Mouse (Mus musculus) midbrain, embryonic 10.5 days (tissue): ENCODE results near the gene Cog1. TPM values are rescaled to one million over a fixed set of nuclear protein-coding genes. Genes with fewer than 3 reads are reported as not detected.
A peak's percentile ranks its signal among the peaks of the same experiment; 100 is the strongest.

Source experiments
- DNase-seq: peaks from one replicate; pipeline ENCODE4 v3.0.0-alpha.2; 2017; ENCODE audit warnings: low spot score
- H3K27ac ChIP-seq: fragments of 300-500 bp; sonication (generic); replicated peaks from 2 replicates; pipeline ENCODE4 v1.5.1; 2016; ENCODE audit warnings: mild to moderate bottlenecking
- H3K27me3 ChIP-seq: fragments of 300-500 bp; sonication (generic); 2 replicates; pipeline ENCODE4 v1.6.1; 2016; ENCODE audit warnings: low read depth, mild to moderate bottlenecking; ENCODE audit not compliant: poor library complexity, severe bottlenecking
- H3K36me3 ChIP-seq: fragments of 300-500 bp; sonication (generic); 2 replicates; pipeline ENCODE4 v1.6.1; 2016; ENCODE audit warnings: mild to moderate bottlenecking, moderate library complexity
- H3K4me1 ChIP-seq: fragments of 300-500 bp; sonication (generic); 2 replicates; pipeline ENCODE4 v1.6.1; 2016
- H3K4me3 ChIP-seq: fragments of 300-500 bp; sonication (generic); 2 replicates; pipeline ENCODE4 v1.5.1; 2016; ENCODE audit warnings: mild to moderate bottlenecking, moderate library complexity
- H3K9me3 ChIP-seq: fragments of 300-500 bp; sonication (generic); replicated peaks from 2 replicates; pipeline ENCODE4 v1.6.1; 2016; ENCODE audit warnings: mild to moderate bottlenecking
- WGBS: fragments of 180-500 bp; shearing (Covaris S2); methylation state at CpG from one replicate; pipeline ENCODE4 v1.1.7; 2016; 5-methylcytosine and 5-hydroxymethylcytosine counted together
- polyA plus RNA-seq: library from polyadenylated mRNA; unstranded; fragments of >200 nt; fragmentation: Nextera tagmentation; extraction: Ambion mirVana; gene quantifications from 2 replicates; pipeline ENCODE4 v1.2.1, GENCODE M21; 2016

The Cog1 gene
- polyA plus RNA-seq, 1 experiment from 2014 or later = 23.1 TPM

DNA sequence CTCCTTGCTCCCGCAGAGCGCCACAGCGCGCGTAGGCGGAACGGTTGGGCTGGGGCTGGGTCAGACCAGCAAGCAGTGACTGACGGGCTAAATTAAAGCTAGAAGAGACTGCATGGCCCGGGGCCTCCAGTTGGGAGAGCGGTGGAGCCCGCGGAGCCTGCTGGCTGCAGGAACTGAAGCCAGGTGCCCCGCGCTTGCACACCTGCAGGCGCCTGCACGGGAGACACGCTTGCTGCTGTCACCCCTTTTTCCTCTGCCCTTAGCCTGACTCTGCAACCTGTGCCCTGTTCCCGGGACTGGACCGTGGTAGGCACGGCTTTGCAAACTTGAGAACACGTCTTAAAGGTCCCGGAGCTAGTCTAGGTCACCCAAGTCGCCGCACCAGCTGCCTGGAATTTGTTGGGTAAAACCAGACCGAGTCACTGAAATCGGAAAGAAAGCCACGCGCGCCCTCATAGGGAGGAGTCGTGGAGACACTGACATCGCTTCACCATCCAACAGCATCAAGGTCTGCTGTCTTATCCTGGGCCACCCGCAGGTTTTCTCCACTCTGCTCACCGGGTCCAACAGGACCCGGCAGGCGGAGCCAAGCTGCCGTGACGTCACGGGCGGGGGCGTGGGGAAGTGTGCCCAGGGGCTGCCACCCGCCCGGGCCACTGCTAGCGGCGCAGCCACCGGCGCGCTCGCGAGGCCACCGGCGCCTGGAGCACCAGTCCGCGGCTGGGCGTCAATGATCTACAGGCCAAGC lies 30.1 kb upstream of the Cog1 start, which contains the start of gene Sstr2:
Sstr2 (plus strand) TSS at position 671 of the 748 bp plus-strand sequence.
- H3K27me3 ChIP-seq = peaks cover 78% of the 10 kb centered on the region
- peaks cover 50% of the 10 kb centered on the region for H3K4me1 ChIP-seq
- peak within 1 kb of the TSS; percentile 63 for H3K4me3 ChIP-seq
- peak within 1 kb of the TSS; percentile 55 for H3K27ac ChIP-seq
- H3K9me3 ChIP-seq = no peaks in the 10 kb centered on the region
- DNase-seq = peak; percentile 73
- H3K36me3 ChIP-seq = no peaks in the 10 kb centered on the region
- WGBS = under 1% methylated on average over 54 of the region's 54 CpGs

DNA sequence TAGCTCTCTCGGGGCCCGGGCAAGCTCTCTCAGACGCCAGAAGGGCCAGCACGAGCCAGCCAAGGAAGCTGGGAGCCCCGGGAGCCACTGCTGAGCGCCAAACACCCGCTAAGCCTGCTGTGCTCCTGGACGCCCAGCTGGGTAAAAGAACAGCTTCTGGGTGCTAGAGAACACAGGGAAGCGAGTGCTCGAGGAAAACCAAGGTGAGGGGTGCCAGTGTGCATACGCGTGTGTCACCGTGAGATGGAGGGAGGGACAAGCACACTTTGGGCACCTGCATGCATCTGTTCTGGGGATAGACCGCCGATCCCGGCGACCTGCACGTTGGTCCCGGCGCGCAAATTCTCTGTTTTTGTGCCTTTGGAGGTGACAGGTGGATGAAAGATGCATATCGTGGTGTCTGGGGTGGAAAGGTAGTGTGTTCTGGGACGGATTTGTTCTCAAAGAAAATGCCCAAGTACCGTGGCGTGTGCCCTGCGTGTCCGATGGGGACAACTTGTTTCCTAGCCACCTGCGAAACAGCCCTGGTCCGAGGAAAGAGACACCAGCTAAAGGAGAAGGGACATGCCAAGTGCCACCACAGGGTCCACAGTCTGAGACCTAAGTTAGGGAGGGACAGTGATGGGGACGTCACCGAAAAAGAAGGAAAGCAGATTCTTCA lies 29.4 kb upstream of the Cog1 start:
- H3K27me3 ChIP-seq = peaks cover 73% of the 10 kb centered on the region
- H3K4me3 ChIP-seq = peak overlapping the region; percentile 63
- peak; percentile 21 for DNase-seq
- H3K27ac ChIP-seq = peak overlapping the region; percentile 55
- no peaks in the 10 kb centered on the region; the same call in 1 of the 2 replicates for H3K9me3 ChIP-seq
- H3K4me1 ChIP-seq = peaks cover 49% of the 10 kb centered on the region
- H3K36me3 ChIP-seq = peaks cover 5% of the 10 kb centered on the region; the same call in 1 of the 2 replicates
- under 1% methylated on average over 31 of the region's 31 CpGs for WGBS

GRCm38 (mm10) chr11:113621001-113621400 lies 28.0 kb upstream of the Cog1 start:
- H3K4me1 ChIP-seq = peaks cover 49% of the 10 kb centered on the region
- DNase-seq = no peak
- peaks cover 12% of the 10 kb centered on the region; the same call in 1 of the 2 replicates for H3K36me3 ChIP-seq
- H3K27me3 ChIP-seq = peaks cover 61% of the 10 kb centered on the region
- H3K27ac ChIP-seq = no peak overlapping the region
- peak overlapping the region; percentile 63; the same call in 1 of the 2 replicates for H3K4me3 ChIP-seq
- H3K9me3 ChIP-seq = no peaks in the 10 kb centered on the region; the same call in 1 of the 2 replicates
- WGBS = 71% methylated on average over 2 of the region's 2 CpGs

- Histone ChIP-seq H3K27ac (no peak overlapping the region), H3K9me3 (no peaks in the 10 kb centered on the region; the same call in 1 of the 2 replicates), H3K36me3 (peaks cover 12% of the 10 kb centered on the region; the same call in 1 of the 2 replicates), H3K27me3 (peaks cover 51% of the 10 kb centered on the region), H3K4me1 (peaks cover 47% of the 10 kb centered on the region), H3K4me3 (no peak overlapping the region)
- DNase-seq = no peak
- 83% methylated on average over 4 of the region's 4 CpGs for WGBS
Observed at GRCm38 (mm10) chr11:113622028-113622427, 26.9 kb upstream of the Cog1 start.

- Histone ChIP-seq H3K9me3 (no peaks in the 10 kb centered on the region; the same call in 1 of the 2 replicates), H3K4me3 (no peak overlapping the region), H3K36me3 (peaks cover 12% of the 10 kb centered on the region; the same call in 1 of the 2 replicates), H3K4me1 (peaks cover 13% of the 10 kb centered on the region), H3K27ac (no peak overlapping the region), H3K27me3 (peaks cover 17% of the 10 kb centered on the region)
- no peak for DNase-seq
- WGBS = 95% methylated on average over 18 of the region's 18 CpGs
Observed at GRCm38 (mm10) chr11:113625437-113625836, 23.5 kb upstream of the Cog1 start.

GRCm38 (mm10) chr11:113627785-113628184 lies 21.2 kb upstream of the Cog1 start:
- no peak for DNase-seq
- Histone ChIP-seq H3K9me3 (no peaks in the 10 kb centered on the region; the same call in 1 of the 2 replicates), H3K4me1 (peaks cover 3% of the 10 kb centered on the region; the same call in 1 of the 2 replicates), H3K36me3 (peaks cover 12% of the 10 kb centered on the region; the same call in 1 of the 2 replicates), H3K4me3 (no peak overlapping the region), H3K27ac (no peak overlapping the region), H3K27me3 (no peaks in the 10 kb centered on the region; the same call in 1 of the 2 replicates)
- 55% methylated on average over 4 of the region's 4 CpGs for WGBS

GRCm38 (mm10) chr11:113630642-113631041 lies 18.3 kb upstream of the Cog1 start:
- Histone ChIP-seq H3K36me3 (no peaks in the 10 kb centered on the region), H3K27me3 (no peaks in the 10 kb centered on the region; the same call in 1 of the 2 replicates), H3K4me1 (no peaks in the 10 kb centered on the region), H3K9me3 (no peaks in the 10 kb centered on the region), H3K4me3 (no peak overlapping the region), H3K27ac (no peak overlapping the region)
- WGBS = 69% methylated on average over 7 of the region's 7 CpGs
- no peak for DNase-seq

DNA sequence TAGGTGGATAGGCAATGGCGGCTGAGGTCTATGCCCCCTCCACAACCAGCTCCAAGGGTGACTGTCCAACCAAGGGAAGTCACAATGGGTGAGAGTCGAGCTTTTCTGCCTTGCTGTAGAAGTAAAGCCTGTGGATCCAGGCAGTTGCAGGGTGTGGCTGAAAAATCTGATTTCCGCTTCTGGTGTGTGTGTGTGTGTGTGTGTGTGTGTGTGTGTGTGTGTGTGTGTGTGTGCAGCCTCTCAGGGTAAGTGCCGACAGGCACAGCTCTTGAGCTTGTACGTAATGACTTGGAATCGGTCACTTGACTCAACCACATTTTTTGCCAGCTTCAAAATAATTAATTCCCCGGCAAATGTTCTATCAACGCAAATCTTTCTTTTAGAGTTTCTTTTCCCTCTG lies 17.7 kb upstream of the Cog1 start:
- Histone ChIP-seq H3K27me3 (no peaks in the 10 kb centered on the region; the same call in 1 of the 2 replicates), H3K4me3 (no peak overlapping the region), H3K4me1 (no peaks in the 10 kb centered on the region), H3K36me3 (no peaks in the 10 kb centered on the region), H3K27ac (no peak overlapping the region), H3K9me3 (no peaks in the 10 kb centered on the region)
- WGBS = 85% methylated on average over 8 of the region's 8 CpGs
- DNase-seq = no peak

GRCm38 (mm10) chr11:113631862-113632261 lies 17.1 kb upstream of the Cog1 start:
- Histone ChIP-seq H3K36me3 (no peaks in the 10 kb centered on the region), H3K27me3 (no peaks in the 10 kb centered on the region; the same call in 1 of the 2 replicates), H3K9me3 (no peaks in the 10 kb centered on the region), H3K4me3 (no peak overlapping the region), H3K27ac (no peak overlapping the region), H3K4me1 (no peaks in the 10 kb centered on the region)
- DNase-seq = no peak
- WGBS = 82% methylated on average over 8 of the region's 8 CpGs

DNA sequence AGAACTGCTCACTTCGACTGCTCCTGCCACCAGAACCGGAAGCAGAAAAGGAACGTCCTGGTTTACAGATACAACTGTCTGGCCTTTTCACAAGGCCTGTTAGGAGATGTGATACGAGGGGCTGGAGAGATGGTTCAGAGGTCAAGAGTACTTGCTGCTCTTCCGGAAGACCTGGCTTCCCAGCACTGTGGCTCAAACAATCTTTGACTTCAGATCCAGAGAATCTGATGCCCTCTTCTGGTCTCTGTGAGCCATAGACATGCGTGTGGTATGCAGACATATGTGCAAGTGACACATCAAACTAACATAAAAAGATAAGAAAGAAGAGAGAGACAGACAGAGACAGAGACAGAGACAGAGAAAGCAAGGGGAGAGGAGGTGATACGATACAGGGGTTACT lies 16.7 kb upstream of the Cog1 start:
- WGBS = 86% methylated on average over 7 of the region's 7 CpGs
- no peak overlapping the region for H3K27ac ChIP-seq
- no peak for DNase-seq

DNA sequence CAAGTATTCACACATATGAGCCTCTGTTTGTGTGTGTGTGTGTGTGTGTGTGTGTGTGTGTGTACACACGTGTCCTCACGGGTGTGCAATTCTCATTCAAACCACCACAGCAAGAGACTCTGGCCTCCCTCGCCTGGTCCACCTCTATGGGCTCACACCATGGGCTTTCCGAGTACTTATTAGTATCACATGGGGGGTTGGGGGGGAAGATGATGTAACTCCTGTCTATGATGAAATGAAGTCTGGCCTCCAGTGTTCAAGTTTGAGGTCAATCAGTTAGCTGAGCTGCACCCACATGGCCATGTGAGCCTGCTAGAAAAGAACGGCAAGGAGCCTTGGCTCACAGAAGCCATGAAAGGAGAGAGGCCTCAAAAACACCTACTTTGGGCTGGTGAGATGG lies 15.6 kb upstream of the Cog1 start:
- 89% methylated on average over 5 of the region's 5 CpGs for WGBS

More for the DNA sequence above, 16.7 kb upstream of the Cog1 start:
- Histone ChIP-seq H3K9me3 (no peaks in the 10 kb centered on the region), H3K27me3 (no peaks in the 10 kb centered on the region; the same call in 1 of the 2 replicates), H3K4me1 (no peaks in the 10 kb centered on the region), H3K36me3 (no peaks in the 10 kb centered on the region), H3K4me3 (no peak overlapping the region)

GRCm38 (mm10) chr11:113634699-113635121 lies 14.3 kb upstream of the Cog1 start:
- no peaks in the 10 kb centered on the region; the same call in 1 of the 2 replicates for H3K27me3 ChIP-seq
- H3K36me3 ChIP-seq = no peaks in the 10 kb centered on the region
- H3K27ac ChIP-seq = no peak overlapping the region
- DNase-seq = no peak
- no peak overlapping the region for H3K4me3 ChIP-seq
- H3K9me3 ChIP-seq = peaks cover 10% of the 10 kb centered on the region; the same call in 1 of the 2 replicates
- no peaks in the 10 kb centered on the region for H3K4me1 ChIP-seq
- WGBS = 77% methylated on average over 10 of the region's 10 CpGs

More for the DNA sequence above, 15.6 kb upstream of the Cog1 start:
- Histone ChIP-seq H3K36me3 (no peaks in the 10 kb centered on the region), H3K4me1 (no peaks in the 10 kb centered on the region), H3K4me3 (no peak overlapping the region), H3K9me3 (peaks cover 6% of the 10 kb centered on the region; the same call in 1 of the 2 replicates), H3K27me3 (no peaks in the 10 kb centered on the region; the same call in 1 of the 2 replicates), H3K27ac (no peak overlapping the region)
- DNase-seq = no peak
